Mouse (Mus musculus): ENCODE measurements around the gene Krtap4-16.
"Not testable (repeated sequence)": the region's sequence is repeated elsewhere in the genome, so short reads cannot be mapped to it uniquely, and the experiment has no call there.

Gene Krtap4-16

DNA sequence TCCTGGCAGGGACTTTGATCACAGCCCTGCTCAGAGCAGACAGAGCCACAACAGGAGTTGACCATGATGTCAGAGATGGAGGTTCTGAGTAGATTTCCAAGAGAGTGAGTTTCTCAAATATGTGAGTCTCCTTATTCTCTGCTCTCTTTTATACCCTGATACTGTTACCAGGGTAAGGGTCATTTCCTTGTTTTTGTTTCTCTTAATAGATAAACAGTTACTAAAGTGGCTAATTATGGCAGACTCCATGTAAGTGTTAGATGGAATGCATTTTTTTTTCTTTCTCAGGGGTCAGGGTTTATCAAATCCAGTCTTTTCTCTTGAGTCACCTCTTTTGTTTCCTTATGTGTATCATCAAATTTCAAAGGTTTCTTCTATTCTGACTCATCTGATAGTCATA is at the start of gene Krtap4-16:
Gene Krtap4-16 (minus strand): TSS at position 101 of the 400 bp plus-strand sequence.
- DNase-seq (ENCODE audit: low read depth, low spot score), result no peak

DNA sequence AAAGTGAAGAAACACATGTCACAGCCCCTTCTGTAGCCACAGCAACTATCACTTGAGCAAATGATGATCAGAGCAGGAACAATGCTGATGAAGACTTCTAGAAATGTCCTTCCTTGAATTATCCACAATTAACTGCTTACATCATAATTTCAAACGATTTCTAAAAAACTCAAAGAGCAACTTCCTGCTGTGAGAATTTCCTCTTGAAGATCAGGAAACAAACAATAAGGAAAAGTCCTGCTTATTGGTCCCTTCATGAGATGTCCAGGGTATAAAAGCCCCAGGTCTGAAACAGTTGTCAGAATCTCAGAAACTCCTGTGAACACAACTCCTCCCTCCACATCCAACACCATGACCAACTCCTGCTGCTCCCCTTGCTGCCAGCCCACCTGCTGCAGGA is 27.5 kb upstream of the Krtap4-16 start, which contains the start of gene Gm11567:
Gene Gm11567 (plus strand): TSS at position 301 of the 400 bp plus-strand sequence.
- not testable (repeated sequence) for DNase-seq (ENCODE audit: low read depth, low spot score)

DNA sequence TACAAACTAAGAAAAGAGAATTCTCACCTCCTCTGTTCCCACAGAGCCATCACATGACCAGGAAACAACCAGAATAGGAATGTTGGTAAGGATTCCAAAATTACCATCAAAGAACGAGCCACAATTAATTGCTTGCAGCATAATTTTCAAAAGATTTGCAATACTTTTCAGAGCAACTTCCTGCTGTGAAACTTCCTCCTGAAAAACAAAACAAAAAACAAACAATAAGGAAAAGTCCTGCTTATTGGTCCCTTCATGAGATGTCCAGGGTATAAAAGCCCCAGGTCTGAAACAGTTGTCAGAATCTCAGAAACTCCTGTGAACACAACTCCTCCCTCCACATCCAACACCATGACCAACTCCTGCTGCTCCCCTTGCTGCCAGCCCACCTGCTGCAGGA is 21.7 kb upstream of the Krtap4-16 start, which contains the start of gene Krtap9-1:
Gene Krtap9-1 (plus strand): TSS at position 301 of the 400 bp plus-strand sequence.
- DNase-seq (ENCODE audit: low read depth, low spot score), result not testable (repeated sequence)

DNA sequence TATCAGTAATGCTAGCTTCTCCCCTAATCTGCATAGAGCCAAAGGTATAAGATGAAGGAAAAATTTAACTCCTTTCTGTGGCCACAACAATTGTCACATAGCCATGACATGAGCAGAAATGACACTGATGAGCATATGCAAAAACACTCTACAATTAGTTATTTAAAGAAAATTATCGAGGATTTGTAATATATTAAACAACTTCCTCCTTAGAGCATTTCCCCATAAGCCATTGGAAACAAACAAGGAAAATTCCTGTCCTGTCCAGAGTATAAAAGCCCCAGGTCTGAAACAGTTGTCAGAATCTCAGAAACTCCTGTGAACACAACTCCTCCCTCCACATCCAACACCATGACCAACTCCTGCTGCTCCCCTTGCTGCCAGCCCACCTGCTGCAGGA is 12.8 kb upstream of the Krtap4-16 start, which contains the start of gene Gm11559:
Gene Gm11559 (plus strand): TSS at position 301 of the 400 bp plus-strand sequence.
- not testable (repeated sequence) for DNase-seq (ENCODE audit: low read depth, low spot score)

DNA sequence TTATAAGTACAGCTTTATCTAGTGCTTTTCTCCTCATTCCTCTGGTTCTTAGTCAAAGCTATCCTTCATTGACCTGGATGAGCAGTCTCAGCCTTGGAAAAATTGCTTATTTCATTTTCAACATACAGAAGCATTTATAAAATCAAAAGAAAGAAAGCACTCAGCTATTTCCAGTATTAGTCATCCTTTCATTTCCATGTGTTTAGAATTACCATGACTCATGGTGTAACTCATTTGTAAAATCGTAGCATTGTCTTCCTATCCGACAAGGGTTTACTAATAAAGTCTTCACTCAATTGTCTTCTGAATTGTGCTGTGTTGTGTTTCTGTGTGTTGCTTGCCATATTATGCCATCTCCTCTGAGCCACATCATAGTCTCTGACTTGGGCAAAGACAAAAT is 7.4 kb upstream of the Krtap4-16 start:
- peak; percentile 12 for DNase-seq (ENCODE audit: low read depth, low spot score)

DNA sequence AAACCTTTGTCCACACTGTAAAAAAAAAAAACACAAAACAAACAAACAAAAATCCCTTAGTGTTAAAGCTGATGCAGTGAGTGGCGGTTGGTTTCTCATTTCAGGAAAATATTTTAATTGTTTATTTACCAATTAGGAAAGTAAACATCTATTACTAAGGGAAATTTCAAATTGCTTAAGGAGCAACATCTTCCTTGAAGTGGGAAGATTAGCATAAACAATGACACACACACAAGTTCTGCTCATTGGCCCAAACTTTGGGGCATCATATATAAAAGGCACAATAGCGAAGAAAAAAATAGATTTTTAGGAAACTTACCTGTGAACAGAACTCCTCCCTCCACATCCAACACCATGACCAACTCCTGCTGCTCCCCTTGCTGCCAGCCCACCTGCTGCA is 6.2 kb upstream of the Krtap4-16 start, which contains the start of gene Gm11568:
Gene Gm11568 (plus strand): TSS at position 301 of the 400 bp plus-strand sequence.
- DNase-seq (ENCODE audit: low read depth, low spot score), result no peak

DNA sequence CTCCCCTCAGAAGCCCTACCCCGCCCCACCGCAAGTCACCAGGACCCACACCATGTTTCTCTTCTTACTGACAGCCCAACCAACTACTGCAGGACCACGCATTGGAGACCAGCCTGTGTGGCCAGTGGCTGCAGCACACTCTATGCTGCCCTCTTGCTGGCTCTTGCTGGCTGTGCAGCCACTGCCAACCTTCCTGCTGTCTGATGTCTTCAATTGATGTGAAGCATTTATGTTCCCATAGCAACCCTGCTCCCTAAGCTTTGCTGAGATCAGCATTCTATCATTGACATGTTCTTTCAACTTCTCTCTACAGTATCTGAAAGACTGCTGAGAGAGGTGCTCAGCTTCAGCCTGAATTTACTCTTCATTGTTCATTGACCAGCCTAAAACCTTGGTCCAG is 2.7 kb upstream of the Krtap4-16 start:
- DNase-seq (ENCODE audit: low read depth, low spot score), result peak; percentile 27

DNA sequence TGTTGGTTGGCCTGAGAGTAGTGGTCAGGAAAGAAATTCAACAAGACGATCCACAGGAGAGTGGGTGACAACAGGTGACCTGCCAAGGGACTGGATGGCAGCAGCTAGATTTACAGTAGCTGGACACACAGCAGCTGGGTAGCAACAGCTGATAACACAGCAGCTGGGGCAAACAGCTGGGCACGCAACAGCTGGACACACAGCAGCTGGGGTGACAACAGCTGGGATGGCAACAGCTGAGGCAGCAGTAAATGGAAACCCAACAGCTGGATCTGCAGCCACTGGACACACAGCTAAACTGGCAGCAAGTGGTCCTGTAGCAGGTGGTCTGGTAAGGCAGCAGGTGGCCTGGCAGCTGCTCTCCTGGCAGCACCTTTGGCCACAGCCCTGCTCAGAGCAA is 4.7 kb downstream of the Krtap4-16 start:
- no peak for DNase-seq (ENCODE audit: low read depth, low spot score)

DNA sequence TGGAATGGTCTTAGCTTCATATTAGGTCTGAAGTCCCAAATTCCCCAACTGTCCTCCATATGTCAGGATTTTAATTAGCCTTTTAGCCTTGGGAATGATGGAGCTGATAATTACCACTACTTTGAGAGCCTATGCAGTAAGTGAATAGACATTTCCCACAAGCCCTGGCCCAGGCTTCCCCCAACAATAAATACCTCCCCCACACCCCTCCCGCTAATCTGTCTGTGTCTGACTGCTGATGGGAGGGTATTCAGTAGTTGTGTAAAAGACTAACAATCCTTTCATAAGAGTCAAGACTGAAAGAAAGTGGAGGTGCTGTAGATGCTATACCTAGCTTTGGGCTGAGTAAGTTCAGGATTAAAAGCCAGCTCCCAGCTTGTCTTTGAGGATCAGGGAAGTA is 9.2 kb downstream of the Krtap4-16 start:
- no peak for DNase-seq (ENCODE audit: low read depth, low spot score)

DNA sequence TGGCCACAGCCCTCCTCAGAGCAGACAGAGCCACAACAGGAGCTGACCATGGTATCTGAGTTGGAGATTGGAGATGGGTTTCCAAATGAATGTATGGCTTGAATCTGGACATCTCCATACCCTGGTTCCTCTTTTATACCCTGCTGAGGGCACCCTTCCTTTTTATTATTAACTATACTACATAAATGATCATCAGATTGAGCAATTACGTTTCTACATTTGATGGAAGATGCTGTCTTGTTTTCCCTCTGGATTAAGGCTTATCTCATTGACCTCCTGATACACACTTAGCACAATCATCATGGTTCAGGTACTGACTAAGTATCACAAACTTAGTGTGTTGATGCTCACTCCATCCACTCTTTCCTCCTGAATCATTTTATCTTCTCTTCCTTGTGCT is 13.4 kb downstream of the Krtap4-16 start, which contains the start of gene 2300003K06Rik:
Gene 2300003K06Rik (minus strand): TSS at position 101 of the 400 bp plus-strand sequence.
- no peak for DNase-seq (ENCODE audit: low read depth, low spot score)

DNA sequence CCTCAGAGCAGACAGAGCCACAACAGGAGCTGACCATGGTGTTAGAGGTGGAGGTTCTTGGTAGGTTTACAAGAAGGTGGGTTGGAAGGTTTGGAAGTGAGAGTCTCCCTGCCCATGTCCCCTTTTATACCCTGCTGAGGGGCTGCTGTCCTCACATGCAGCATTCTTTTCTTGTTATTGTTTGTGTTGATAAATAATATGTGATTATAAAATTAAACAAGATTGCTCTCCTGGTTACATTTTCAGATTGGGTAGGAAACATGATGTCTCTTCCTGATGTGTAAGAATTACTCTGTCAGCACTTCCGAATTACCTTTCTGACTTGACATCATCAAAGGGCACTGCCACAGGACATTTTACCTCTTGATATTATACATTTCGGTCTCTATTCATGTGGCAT is 35.8 kb downstream of the Krtap4-16 start, which contains the start of gene Gm11564:
Gene Gm11564 (minus strand): TSS at position 101 of the 400 bp plus-strand sequence.
- not testable (repeated sequence) for DNase-seq (ENCODE audit: low read depth, low spot score)

DNA sequence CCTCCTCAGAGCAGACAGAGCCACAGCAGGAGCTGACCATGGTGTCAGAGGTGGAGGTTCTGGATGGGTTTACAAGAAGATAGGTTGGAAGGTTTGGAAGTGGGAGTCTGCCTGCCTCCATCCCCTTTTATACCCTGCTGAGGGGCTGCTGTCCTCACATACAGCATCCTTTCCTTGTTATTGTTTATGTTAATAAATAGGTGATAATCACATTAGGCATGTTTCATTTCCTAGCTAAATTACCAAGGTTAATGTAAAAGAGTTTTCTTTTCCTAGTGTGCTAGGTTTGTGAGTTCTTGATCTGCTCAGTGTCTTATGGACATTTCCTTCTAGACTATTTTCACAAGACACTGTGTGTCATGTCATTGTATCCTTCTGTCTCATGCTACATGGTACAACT is 41.6 kb downstream of the Krtap4-16 start, which contains the start of gene Krtap4-13:
Gene Krtap4-13 (minus strand): TSS at position 101 of the 400 bp plus-strand sequence.
- not testable (repeated sequence) for DNase-seq (ENCODE audit: low read depth, low spot score)

DNA sequence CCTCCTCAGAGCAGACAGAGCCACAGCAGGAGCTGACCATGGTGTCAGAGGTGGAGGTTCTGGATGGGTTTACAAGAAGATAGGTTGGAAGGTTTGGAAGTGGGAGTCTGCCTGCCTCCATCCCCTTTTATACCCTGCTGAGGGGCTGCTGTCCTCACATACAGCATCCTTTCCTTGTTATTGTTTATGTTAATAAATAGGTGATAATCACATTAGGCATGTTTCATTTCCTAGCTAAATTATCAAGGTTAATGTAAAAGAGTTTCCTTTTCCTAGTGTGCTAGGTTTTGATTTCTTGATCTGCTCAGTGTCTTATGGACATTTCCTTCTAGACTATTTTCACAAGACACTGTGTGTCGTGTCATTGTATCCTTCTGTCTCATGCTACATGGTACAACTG is 47.1 kb downstream of the Krtap4-16 start, which contains the start of gene Gm11554:
Gene Gm11554 (minus strand): TSS at position 101 of the 400 bp plus-strand sequence.
- not testable (repeated sequence) for DNase-seq (ENCODE audit: low read depth, low spot score)

Data from brain, adult 2 months (tissue).